Mouse (Mus musculus): ENCODE measurements around the gene Rab34. TPM values are rescaled to one million over a fixed set of nuclear protein-coding genes. Genes with fewer than 3 reads are reported as not detected.

Gene Rab34
- polyA plus RNA-seq, 2 experiments = 163 to 171 TPM

GRCm38 (mm10) chr11:78159096-78159495 is 29.1 kb upstream of the Rab34 start:
- Histone ChIP-seq H3K4me2 (replicated peaks; ENCODE audit: low read depth, low read length, severe bottlenecking) (no peak overlapping the region), H3K36me3 (ENCODE audit: control insufficient read depth, insufficient read depth, low read length) (peaks cover 86% of the 10 kb centered on the region), H3K4me1 (ENCODE audit: control insufficient read depth, insufficient read depth, low read length) (peaks cover 20% of the 10 kb centered on the region), H3K9me3 (ENCODE audit: control insufficient read depth, low read length) (no peaks in the 10 kb centered on the region), H3K4me3 (replicated peaks; ENCODE audit: low read length) (no peak overlapping the region), H3K27ac (replicated peaks; ENCODE audit: low read depth, low read length) (no peak overlapping the region), H3K9ac (ENCODE audit: low read depth, low read length, severe bottlenecking) (no peak overlapping the region), H3K27me3 (ENCODE audit: control insufficient read depth, insufficient read depth, low read length) (no peaks in the 10 kb centered on the region)
- TF ChIP-seq POLR2A (IDR thresholded peaks at IDR 0.05; ENCODE audit: borderline replicate concordance, extremely low read depth, insufficient read depth, insufficient read length) = no peak
- 33% methylated on average over 2 of the region's 2 CpGs for WGBS
- ATAC-seq (ENCODE audit: low FRiP score, low read depth) (no peak), DNase-seq (ENCODE audit: low spot score) (peak; percentile 91)

GRCm38 (mm10) chr11:78159557-78159956 is 28.7 kb upstream of the Rab34 start:
- H3K4me3 ChIP-seq (replicated peaks; ENCODE audit: low read length) = no peak overlapping the region
- H3K4me2 ChIP-seq (replicated peaks; ENCODE audit: low read depth, low read length, severe bottlenecking) = no peak overlapping the region
- H3K4me1 ChIP-seq (ENCODE audit: control insufficient read depth, insufficient read depth, low read length) = peaks cover 20% of the 10 kb centered on the region
- no peak overlapping the region; the same call in 1 of the 2 replicates for H3K9ac ChIP-seq (ENCODE audit: low read depth, low read length, severe bottlenecking)
- no peak for DNase-seq (ENCODE audit: low spot score)
- no peaks in the 10 kb centered on the region for H3K27me3 ChIP-seq (ENCODE audit: control insufficient read depth, insufficient read depth, low read length)
- H3K27ac ChIP-seq (replicated peaks; ENCODE audit: low read depth, low read length) = no peak overlapping the region
- 86% methylated on average over 5 of the region's 7 CpGs for WGBS
- no peak for TF ChIP-seq POLR2A (IDR thresholded peaks at IDR 0.05; ENCODE audit: borderline replicate concordance, extremely low read depth, insufficient read depth, insufficient read length)
- no peaks in the 10 kb centered on the region for H3K9me3 ChIP-seq (ENCODE audit: control insufficient read depth, low read length)
- no peak for ATAC-seq (ENCODE audit: low FRiP score, low read depth)
- peaks cover 81% of the 10 kb centered on the region for H3K36me3 ChIP-seq (ENCODE audit: control insufficient read depth, insufficient read depth, low read length)

- TF ChIP-seq POLR2A (IDR thresholded peaks at IDR 0.05; ENCODE audit: borderline replicate concordance, extremely low read depth, insufficient read depth, insufficient read length) = no peak
- Histone ChIP-seq H3K9me3 (ENCODE audit: control insufficient read depth, low read length) (no peaks in the 10 kb centered on the region), H3K27ac (replicated peaks; ENCODE audit: low read depth, low read length) (no peak overlapping the region), H3K36me3 (ENCODE audit: control insufficient read depth, insufficient read depth, low read length) (peaks cover 75% of the 10 kb centered on the region), H3K27me3 (ENCODE audit: control insufficient read depth, insufficient read depth, low read length) (no peaks in the 10 kb centered on the region), H3K4me3 (replicated peaks; ENCODE audit: low read length) (no peak overlapping the region), H3K9ac (ENCODE audit: low read depth, low read length, severe bottlenecking) (no peak overlapping the region), H3K4me2 (replicated peaks; ENCODE audit: low read depth, low read length, severe bottlenecking) (no peak overlapping the region), H3K4me1 (ENCODE audit: control insufficient read depth, insufficient read depth, low read length) (peaks cover 20% of the 10 kb centered on the region)
- 92% methylated on average over 18 of the region's 18 CpGs for WGBS
- DNase-seq (ENCODE audit: low spot score) (no peak), ATAC-seq (ENCODE audit: low FRiP score, low read depth) (no peak)
These were observed 28.1 kb upstream of the Rab34 start for GRCm38 (mm10) chr11:78160171-78160570.

- WGBS = 88% methylated on average over 3 of the region's 3 CpGs
- Histone ChIP-seq H3K4me1 (ENCODE audit: control insufficient read depth, insufficient read depth, low read length) (peaks cover 21% of the 10 kb centered on the region), H3K4me2 (replicated peaks; ENCODE audit: low read depth, low read length, severe bottlenecking) (no peak overlapping the region), H3K9me3 (ENCODE audit: control insufficient read depth, low read length) (no peaks in the 10 kb centered on the region), H3K36me3 (ENCODE audit: control insufficient read depth, insufficient read depth, low read length) (peaks cover 71% of the 10 kb centered on the region), H3K27ac (replicated peaks; ENCODE audit: low read depth, low read length) (no peak overlapping the region), H3K4me3 (replicated peaks; ENCODE audit: low read length) (no peak overlapping the region), H3K27me3 (ENCODE audit: control insufficient read depth, insufficient read depth, low read length) (no peaks in the 10 kb centered on the region), H3K9ac (ENCODE audit: low read depth, low read length, severe bottlenecking) (no peak overlapping the region)
- ATAC-seq (ENCODE audit: low FRiP score, low read depth) = no peak
- TF ChIP-seq POLR2A (IDR thresholded peaks at IDR 0.05; ENCODE audit: borderline replicate concordance, extremely low read depth, insufficient read depth, insufficient read length) = no peak
- no peak for DNase-seq (ENCODE audit: low spot score)
These were observed 27.6 kb upstream of the Rab34 start for GRCm38 (mm10) chr11:78160675-78161074.

GRCm38 (mm10) chr11:78161169-78161568 is 27.1 kb upstream of the Rab34 start:
- DNase-seq (ENCODE audit: low spot score) = no peak
- H3K4me3 ChIP-seq (replicated peaks; ENCODE audit: low read length) = no peak overlapping the region

GRCm38 (mm10) chr11:78161968-78162367 is 26.3 kb upstream of the Rab34 start:
- Histone ChIP-seq H3K27ac (replicated peaks; ENCODE audit: low read depth, low read length) (peak overlapping the region; percentile 97), H3K9ac (ENCODE audit: low read depth, low read length, severe bottlenecking) (peak overlapping the region; percentile 31; the same call in 1 of the 2 replicates), H3K4me2 (replicated peaks; ENCODE audit: low read depth, low read length, severe bottlenecking) (peak overlapping the region; percentile 82), H3K4me3 (replicated peaks; ENCODE audit: low read length) (peak overlapping the region; percentile 100), H3K9me3 (ENCODE audit: control insufficient read depth, low read length) (no peaks in the 10 kb centered on the region), H3K4me1 (ENCODE audit: control insufficient read depth, insufficient read depth, low read length) (peaks cover 32% of the 10 kb centered on the region), H3K27me3 (ENCODE audit: control insufficient read depth, insufficient read depth, low read length) (no peaks in the 10 kb centered on the region), H3K36me3 (ENCODE audit: control insufficient read depth, insufficient read depth, low read length) (peaks cover 58% of the 10 kb centered on the region)
- DNase-seq (ENCODE audit: low spot score) (no peak), ATAC-seq (ENCODE audit: low FRiP score, low read depth) (no peak)
- TF ChIP-seq POLR2A (IDR thresholded peaks at IDR 0.05; ENCODE audit: borderline replicate concordance, extremely low read depth, insufficient read depth, insufficient read length) = no peak
- 33% methylated on average over 4 of the region's 4 CpGs for WGBS

More at GRCm38 (mm10) chr11:78161169-78161568, 27.1 kb upstream of the Rab34 start:
- no peak for ATAC-seq (ENCODE audit: low FRiP score, low read depth)
- TF ChIP-seq POLR2A (IDR thresholded peaks at IDR 0.05; ENCODE audit: borderline replicate concordance, extremely low read depth, insufficient read depth, insufficient read length) = no peak
- Histone ChIP-seq H3K27ac (replicated peaks; ENCODE audit: low read depth, low read length) (no peak overlapping the region), H3K9ac (ENCODE audit: low read depth, low read length, severe bottlenecking) (no peak overlapping the region), H3K36me3 (ENCODE audit: control insufficient read depth, insufficient read depth, low read length) (peaks cover 66% of the 10 kb centered on the region), H3K27me3 (ENCODE audit: control insufficient read depth, insufficient read depth, low read length) (no peaks in the 10 kb centered on the region), H3K4me1 (ENCODE audit: control insufficient read depth, insufficient read depth, low read length) (peaks cover 26% of the 10 kb centered on the region), H3K4me2 (replicated peaks; ENCODE audit: low read depth, low read length, severe bottlenecking) (no peak overlapping the region), H3K9me3 (ENCODE audit: control insufficient read depth, low read length) (no peaks in the 10 kb centered on the region)
- WGBS = 89% methylated on average over 14 of the region's 14 CpGs

Measured in limb, embryonic 14.5 days (tissue).